Mouse (Mus musculus) lung, postnatal 14 days (tissue): Measurements from ENCODE around the gene Cpb2.
A peak's percentile ranks its signal among the peaks of the same experiment; 100 is the strongest.

Experiments used
- DNase-seq: peaks from one replicate; pipeline ENCODE4 v3.0.0; 2021

Cpb2 gene

GRCm38 (mm10) chr14:75242087-75242486 lies at the start of gene Cpb2:
Gene Cpb2, plus strand, starts transcription at chr14:75242287.
- DNase-seq = no peak

- no peak for DNase-seq
These were observed 49.7 kb upstream of the Cpb2 start for GRCm38 (mm10) chr14:75192427-75192826.

DNA sequence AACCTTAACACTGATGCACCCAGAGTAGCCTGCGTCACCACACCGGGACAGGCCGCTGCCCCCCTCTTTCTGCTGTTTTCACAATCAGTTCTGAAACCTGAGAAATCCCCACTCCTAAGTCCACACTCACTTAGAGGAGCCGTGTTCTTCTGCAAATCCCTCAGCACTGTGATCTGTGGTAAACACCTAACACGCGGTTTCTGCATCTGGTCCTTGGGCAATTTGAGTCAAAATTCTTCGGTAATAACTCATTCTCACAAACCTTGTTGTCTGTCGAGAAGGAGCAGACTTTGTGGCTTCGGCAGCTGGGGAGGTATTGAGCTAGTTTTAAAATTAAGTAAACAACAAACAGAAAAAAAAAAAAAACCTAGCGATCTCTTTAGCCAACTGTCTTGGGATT lies 49.2 kb upstream of the Cpb2 start:
- no peak for DNase-seq

DNA sequence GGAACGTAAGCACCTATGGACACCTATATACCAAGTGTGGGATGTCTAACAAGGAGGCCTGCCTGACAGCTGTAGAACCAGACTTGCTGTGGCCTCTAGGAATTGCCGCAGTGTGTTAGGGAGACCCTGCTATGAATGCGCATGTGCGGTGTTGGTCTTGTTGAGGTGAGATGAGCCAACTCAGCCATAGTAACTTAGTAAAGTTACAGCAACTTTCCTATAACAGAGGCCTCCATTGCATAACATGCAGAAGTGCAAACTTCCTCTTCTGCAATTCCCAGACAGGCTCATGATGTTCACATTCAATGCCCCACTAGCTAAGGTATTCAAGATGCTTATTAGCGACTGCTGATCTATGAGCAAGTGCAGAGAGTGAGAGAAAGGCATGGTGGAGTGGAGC lies 46.6 kb upstream of the Cpb2 start:
- DNase-seq = no peak

DNA sequence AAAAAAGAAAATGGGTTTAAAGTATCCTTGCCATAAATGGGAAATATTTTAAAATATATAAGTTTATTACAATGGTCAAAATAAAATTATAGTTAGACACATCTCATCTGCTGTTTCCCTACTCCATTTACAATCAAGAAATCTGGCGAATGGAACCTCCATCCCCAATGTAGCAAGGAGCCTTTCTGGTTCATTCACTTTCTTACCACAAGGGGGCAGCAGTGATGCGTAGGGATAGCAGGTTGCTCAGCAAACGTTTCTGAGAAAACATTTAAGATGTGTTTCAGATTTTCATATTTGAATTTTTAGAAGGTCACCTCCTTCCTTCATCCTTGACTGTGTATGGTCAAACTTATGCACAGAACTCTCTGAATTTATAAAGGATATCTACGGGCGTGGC lies 45.1 kb upstream of the Cpb2 start:
- peak; percentile 71 for DNase-seq

GRCm38 (mm10) chr14:75197660-75198059 lies 44.4 kb upstream of the Cpb2 start:
- no peak for DNase-seq

- DNase-seq = no peak
These were observed 36.6 kb upstream of the Cpb2 start for GRCm38 (mm10) chr14:75205363-75206051.

GRCm38 (mm10) chr14:75206307-75206706 lies 35.8 kb upstream of the Cpb2 start:
- no peak for DNase-seq

DNA sequence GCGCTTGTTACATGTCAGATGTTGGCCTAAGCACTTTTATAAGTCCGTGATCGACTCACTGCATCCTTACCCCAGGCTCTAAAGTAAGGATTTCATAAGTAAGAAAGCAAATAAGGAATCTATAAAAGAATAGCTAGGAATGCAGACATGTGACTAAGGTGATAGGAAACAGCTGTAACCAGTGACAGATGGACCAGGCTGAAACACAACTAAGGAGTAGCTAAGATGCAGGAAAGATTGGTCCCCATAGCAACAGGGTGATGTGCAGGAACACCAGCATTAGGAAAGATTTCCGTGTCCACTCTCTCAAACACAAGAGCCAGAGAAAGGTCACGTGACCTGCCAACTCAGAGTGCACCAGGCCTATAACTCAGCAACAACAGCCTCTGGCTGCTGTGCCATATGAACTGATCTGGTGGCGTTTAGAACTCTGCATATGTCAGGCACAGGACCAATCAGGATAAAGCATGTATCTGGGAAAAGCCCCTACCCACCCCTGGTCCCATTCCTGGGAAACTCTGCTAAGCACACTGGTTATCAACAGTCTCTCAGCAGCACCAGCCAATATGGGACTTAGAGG lies 33.4 kb upstream of the Cpb2 start:
- no peak for DNase-seq

DNA sequence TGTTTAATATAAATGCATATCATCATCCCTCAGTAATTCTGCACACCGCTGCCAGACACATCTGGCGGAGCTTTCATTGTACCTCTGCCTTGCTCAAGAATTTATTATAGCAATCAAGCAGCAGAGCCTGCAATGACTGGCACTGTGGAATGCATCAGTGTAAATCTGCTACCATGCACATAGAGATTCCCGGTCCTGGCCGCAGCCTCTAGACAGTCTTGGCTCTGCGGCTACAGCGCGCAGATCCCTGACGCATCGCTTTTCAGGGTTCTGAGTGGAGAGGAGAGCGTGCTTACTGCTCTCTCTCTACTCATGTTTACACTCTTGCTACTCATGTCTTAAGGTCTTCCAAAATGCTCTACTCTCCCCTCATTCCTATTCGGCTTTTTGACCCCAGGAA lies 28.3 kb upstream of the Cpb2 start:
- DNase-seq = no peak

DNA sequence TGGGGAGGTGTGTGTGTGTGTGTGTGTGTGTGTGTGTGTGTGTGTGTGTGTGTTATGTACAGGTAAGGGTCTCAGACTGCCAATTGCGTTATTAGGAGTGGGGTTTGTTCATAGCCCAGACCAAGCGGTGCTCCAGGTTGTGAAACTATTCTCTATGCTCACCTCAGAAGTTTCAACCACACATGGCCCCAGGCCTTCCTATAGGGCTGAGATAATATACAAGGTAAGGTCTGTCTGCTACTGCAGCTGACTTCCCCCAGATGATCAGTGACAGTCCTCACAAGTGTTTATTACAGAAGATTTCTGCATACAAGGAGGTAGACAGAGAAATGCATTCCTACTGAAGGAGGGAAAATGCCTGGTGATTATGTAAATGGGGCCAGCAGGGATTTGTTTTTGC lies 23.2 kb upstream of the Cpb2 start:
- DNase-seq = no peak

GRCm38 (mm10) chr14:75219250-75219913 lies 22.7 kb upstream of the Cpb2 start:
- no peak for DNase-seq

- DNase-seq = peak; percentile 6
These were observed 19.7 kb upstream of the Cpb2 start for GRCm38 (mm10) chr14:75222386-75222785.

GRCm38 (mm10) chr14:75227453-75228084 lies 14.5 kb upstream of the Cpb2 start:
- no peak for DNase-seq

GRCm38 (mm10) chr14:75229834-75230233 lies 12.3 kb upstream of the Cpb2 start:
- peak; percentile 16 for DNase-seq

DNA sequence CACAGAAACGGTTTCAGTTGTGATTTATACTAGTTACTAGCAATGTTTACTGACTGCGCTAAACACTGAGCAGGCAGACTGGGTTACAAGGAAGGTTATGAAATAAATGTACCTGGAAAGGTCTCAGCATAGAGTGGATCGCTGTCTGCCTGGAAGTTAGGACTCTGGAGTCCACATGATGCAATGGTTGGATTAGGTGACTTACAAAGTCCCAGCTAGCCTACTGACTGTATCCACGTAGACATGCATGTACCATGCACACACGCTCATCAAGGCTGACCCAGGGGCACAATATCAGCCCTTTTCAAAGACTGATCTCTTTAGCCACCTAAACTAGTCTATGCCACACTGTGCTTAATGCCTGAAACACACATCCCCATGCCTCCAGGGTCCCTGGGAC lies 9.0 kb upstream of the Cpb2 start:
- DNase-seq = no peak

GRCm38 (mm10) chr14:75235552-75235951 lies 6.5 kb upstream of the Cpb2 start:
- DNase-seq = no peak

- no peak for DNase-seq
These were observed 6.0 kb upstream of the Cpb2 start for GRCm38 (mm10) chr14:75235955-75236635.

GRCm38 (mm10) chr14:75236636-75237003 lies 5.5 kb upstream of the Cpb2 start:
- DNase-seq = no peak

- DNase-seq = no peak
These were observed 5.0 kb upstream of the Cpb2 start for GRCm38 (mm10) chr14:75237096-75237495.

- no peak for DNase-seq
These were observed 3.9 kb upstream of the Cpb2 start for GRCm38 (mm10) chr14:75238054-75238692.

DNA sequence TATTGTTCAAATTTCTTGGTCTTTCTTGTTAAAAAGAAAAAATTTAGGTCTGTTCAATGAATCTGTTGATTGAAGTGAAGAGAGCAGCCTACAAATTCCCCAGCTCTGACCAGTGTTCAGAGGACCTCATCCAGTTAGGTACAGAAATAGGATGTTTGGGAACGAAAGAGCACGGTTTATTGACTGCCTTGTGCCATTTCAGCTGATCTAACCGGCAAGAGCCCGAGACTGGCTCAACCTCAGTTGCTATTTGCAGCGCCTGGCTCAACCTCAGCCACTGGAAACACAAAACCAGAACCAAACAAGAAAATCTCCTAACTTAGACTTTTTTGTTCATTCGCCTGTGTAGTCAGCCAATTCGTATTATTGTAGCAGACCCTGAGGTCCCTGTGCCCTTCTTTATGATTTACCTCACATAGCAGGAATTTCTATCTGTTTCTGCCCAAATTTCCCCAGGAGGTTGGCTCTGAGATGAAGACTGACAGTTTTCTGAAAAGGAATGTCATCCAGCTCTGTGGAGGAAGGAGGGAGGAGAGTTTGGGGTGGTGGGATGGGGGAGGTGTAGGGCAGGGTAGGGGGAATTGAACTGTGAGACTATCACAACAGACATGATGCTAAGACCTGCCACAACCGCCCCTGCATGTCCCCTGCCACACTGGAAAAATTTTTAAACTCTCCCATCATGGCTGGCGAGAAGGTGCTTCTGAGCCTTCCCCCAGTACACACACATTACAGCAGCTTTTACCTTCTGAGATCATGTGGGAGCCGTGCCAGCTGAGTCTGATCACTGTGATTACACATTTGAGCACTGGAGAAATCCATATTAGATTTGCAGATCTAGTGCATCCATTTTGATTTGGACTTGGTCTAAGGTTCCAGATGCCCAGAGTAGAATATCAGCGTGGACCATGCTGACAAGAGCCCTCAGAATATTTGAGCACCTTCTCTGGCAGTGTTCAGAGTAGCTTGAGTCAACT lies 4.2 kb downstream of the Cpb2 start:
- no peak for DNase-seq
